In genomic region chr3:50933090-50933443, GRCm38 (mm10) we compare ENCODE assay signal across 23 mouse cellular contexts.
DNase-seq lines count a peak whose midpoint lies in the region; ATAC-seq lines count a peak whose summit lies in the region.
"Had no signal": no experiment of that assay in that cellular context is flagged by ENCODE, and none has a peak within 500 bp of the region (broad histone marks: within the 10 kb centered on the region; RNA-seq: fewer than 3 reads in every experiment).

No protein-coding gene starts in this region.

- H3K4me3 ChIP-seq in forebrain, embryonic 13.5 days, result no peak overlapping the region
- no peak overlapping the region for H3K4me3 ChIP-seq in forebrain, embryonic 10.5 days
- H3K4me3 ChIP-seq in midbrain, embryonic 11.5 days (ENCODE audit: low read depth, low read length), result no peak overlapping the region
- no peak overlapping the region for H3K4me3 ChIP-seq in midbrain, embryonic 10.5 days
- no peak overlapping the region for H3K4me3 ChIP-seq in hindbrain, embryonic 16.5 days (ENCODE audit: low read length)
- H3K4me3 ChIP-seq in neural tube, embryonic 15.5 days (replicated peaks), result no peak overlapping the region
- H3K4me3 ChIP-seq: embryonic facial prominence, embryonic 13.5 days; heart, embryonic 12.5 days; layer of hippocampus, adult 2 months; megakaryocyte, embryonic 14.5 days had no signal

- DNase-seq in forebrain, embryonic 10.5 days (ENCODE audit: extremely low spot score, low spot score), result no peak
- peak; percentile 66 for DNase-seq in midbrain, embryonic 11.5 days (ENCODE audit: low spot score, missing footprints)
- DNase-seq in midbrain, embryonic 10.5 days (ENCODE audit: low spot score), result no peak
- DNase-seq in natural killer cell, adult 2 months (ENCODE audit: low spot score in 2 of 2), result no peak
- DNase-seq: heart, postnatal 14 days; kidney, adult 8-10 months; kidney, postnatal 14 days; layer of hippocampus, postnatal 36 days; lung, adult 2 months; retina, postnatal 1 day; right cerebral cortex, postnatal 4 days; thymus, postnatal 36 days had no signal

- H3K4me1 ChIP-seq in forebrain, embryonic 13.5 days, result 0 out of 2 replicates have a peak, but pooled peaks cover 4% of the 10 kb centered on the region
- no peaks in the 10 kb centered on the region for H3K4me1 ChIP-seq in forebrain, embryonic 10.5 days
- H3K4me1 ChIP-seq in midbrain, embryonic 11.5 days (ENCODE audit: control insufficient read depth, insufficient read depth, low read length), result no peaks in the 10 kb centered on the region
- H3K4me1 ChIP-seq in midbrain, embryonic 10.5 days, result no peaks in the 10 kb centered on the region
- H3K4me1 ChIP-seq in hindbrain, embryonic 16.5 days (ENCODE audit: control insufficient read depth, insufficient read depth, low read depth, low read length), result no peaks in the 10 kb centered on the region; the same call in 1 of the 2 replicates
- H3K4me1 ChIP-seq in neural tube, embryonic 15.5 days, result peaks cover 12% of the 10 kb centered on the region
- H3K4me1 ChIP-seq: heart, embryonic 12.5 days; megakaryocyte, embryonic 14.5 days had no signal

- 70% methylated on average over 3 of the region's 3 CpGs for WGBS in forebrain, embryonic 13.5 days
- 95% methylated on average over 3 of the region's 3 CpGs for WGBS in forebrain, embryonic 10.5 days
- WGBS in midbrain, embryonic 11.5 days, result 86% methylated on average over 3 of the region's 3 CpGs
- 92% methylated on average over 3 of the region's 3 CpGs for WGBS in midbrain, embryonic 10.5 days
- 46% methylated on average over 3 of the region's 3 CpGs for WGBS in hindbrain, embryonic 16.5 days
- WGBS in neural tube, embryonic 15.5 days, result 42% methylated on average over 3 of the region's 3 CpGs

- H3K27me3 ChIP-seq in forebrain, embryonic 13.5 days, result no peaks in the 10 kb centered on the region
- no peaks in the 10 kb centered on the region for H3K27me3 ChIP-seq in forebrain, embryonic 10.5 days (ENCODE audit: poor library complexity, severe bottlenecking)
- H3K27me3 ChIP-seq in midbrain, embryonic 11.5 days (ENCODE audit: control insufficient read depth, insufficient read depth, low read length), result no peaks in the 10 kb centered on the region
- H3K27me3 ChIP-seq in midbrain, embryonic 10.5 days (ENCODE audit: low read depth, poor library complexity, severe bottlenecking), result no peaks in the 10 kb centered on the region
- no peaks in the 10 kb centered on the region for H3K27me3 ChIP-seq in hindbrain, embryonic 16.5 days (replicated peaks; ENCODE audit: control insufficient read depth, insufficient read depth, low read length)
- H3K27me3 ChIP-seq in neural tube, embryonic 15.5 days (replicated peaks), result no peaks in the 10 kb centered on the region
- H3K27me3 ChIP-seq: embryonic facial prominence, embryonic 13.5 days; heart, embryonic 12.5 days; megakaryocyte, embryonic 14.5 days had no signal

- no peak for ATAC-seq in forebrain, embryonic 13.5 days
- no peak for ATAC-seq in midbrain, embryonic 11.5 days (ENCODE audit: low FRiP score)
- ATAC-seq in hindbrain, embryonic 16.5 days, result peak; percentile 43; the same call in 1 of the 2 replicates
- peak; percentile 67; the same call in 1 of the 2 replicates for ATAC-seq in neural tube, embryonic 15.5 days (ENCODE audit: low FRiP score)
- ATAC-seq: activated CD4-positive, CD25-positive, alpha-beta regulatory T cell, adult 4 months; inflammation-experienced regulatory T-cells, adult 6 months had no signal

- no peak overlapping the region for H3K9ac ChIP-seq in forebrain, embryonic 13.5 days
- no peak overlapping the region for H3K9ac ChIP-seq in midbrain, embryonic 11.5 days (ENCODE audit: low read length)
- H3K9ac ChIP-seq in hindbrain, embryonic 16.5 days (ENCODE audit: low read depth, low read length), result no peak overlapping the region
- H3K9ac ChIP-seq in neural tube, embryonic 15.5 days (replicated peaks), result no peak overlapping the region
- H3K9ac ChIP-seq: embryonic facial prominence, embryonic 13.5 days; heart, embryonic 12.5 days had no signal

- H3K9me3 ChIP-seq in forebrain, embryonic 13.5 days (replicated peaks), result no peaks in the 10 kb centered on the region
- no peaks in the 10 kb centered on the region for H3K9me3 ChIP-seq in forebrain, embryonic 10.5 days
- no peaks in the 10 kb centered on the region for H3K9me3 ChIP-seq in midbrain, embryonic 11.5 days (ENCODE audit: control insufficient read depth, low read length)
- no peaks in the 10 kb centered on the region for H3K9me3 ChIP-seq in midbrain, embryonic 10.5 days (replicated peaks)
- no peaks in the 10 kb centered on the region for H3K9me3 ChIP-seq in hindbrain, embryonic 16.5 days (ENCODE audit: control insufficient read depth, low read length)
- H3K9me3 ChIP-seq in neural tube, embryonic 15.5 days (replicated peaks), result no peaks in the 10 kb centered on the region
- H3K9me3 ChIP-seq: embryonic facial prominence, embryonic 13.5 days; G1E; heart, embryonic 12.5 days; megakaryocyte, embryonic 14.5 days had no signal

- no peaks in the 10 kb centered on the region for H3K36me3 ChIP-seq in forebrain, embryonic 13.5 days (ENCODE audit: poor library complexity, severe bottlenecking)
- H3K36me3 ChIP-seq in forebrain, embryonic 10.5 days (replicated peaks), result no peaks in the 10 kb centered on the region
- H3K36me3 ChIP-seq in midbrain, embryonic 11.5 days (ENCODE audit: control insufficient read depth, insufficient read depth, low read length), result no peaks in the 10 kb centered on the region
- H3K36me3 ChIP-seq in midbrain, embryonic 10.5 days, result no peaks in the 10 kb centered on the region
- no peaks in the 10 kb centered on the region for H3K36me3 ChIP-seq in hindbrain, embryonic 16.5 days (ENCODE audit: control insufficient read depth, insufficient read depth, low read length)
- no peaks in the 10 kb centered on the region for H3K36me3 ChIP-seq in neural tube, embryonic 15.5 days
- H3K36me3 ChIP-seq: embryonic facial prominence, embryonic 13.5 days; G1E; heart, embryonic 12.5 days had no signal

- 0 out of 2 replicates have a peak overlapping the region, but pooled peaks have one; percentile 22 for H3K27ac ChIP-seq in forebrain, embryonic 13.5 days
- H3K27ac ChIP-seq in forebrain, embryonic 10.5 days, result no peak overlapping the region
- no peak overlapping the region for H3K27ac ChIP-seq in midbrain, embryonic 11.5 days (ENCODE audit: low read depth, low read length)
- H3K27ac ChIP-seq in midbrain, embryonic 10.5 days (replicated peaks), result no peak overlapping the region
- H3K27ac ChIP-seq in hindbrain, embryonic 16.5 days (ENCODE audit: low read depth, low read length), result no peak overlapping the region
- H3K27ac ChIP-seq in neural tube, embryonic 15.5 days (replicated peaks), result peak overlapping the region; percentile 35; the same call in 1 of the 2 replicates
- H3K27ac ChIP-seq: embryonic facial prominence, embryonic 13.5 days had no signal

- H3K4me2 ChIP-seq in forebrain, embryonic 13.5 days, result no peak overlapping the region
- H3K4me2 ChIP-seq in midbrain, embryonic 11.5 days, result no peak overlapping the region
- H3K4me2 ChIP-seq in hindbrain, embryonic 16.5 days (ENCODE audit: low read length), result no peak overlapping the region
- no peak overlapping the region for H3K4me2 ChIP-seq in neural tube, embryonic 15.5 days
- H3K4me2 ChIP-seq: embryonic facial prominence, embryonic 13.5 days; heart, embryonic 12.5 days; liver, embryonic 11.5 days had no signal

Comparison
In these comparisons a context has a peak if more than half of its experiments do, and no peak if none do; other contexts are left out.
1. H3K27ac ChIP-seq: peak in forebrain, embryonic 13.5 days (single experiment) and neural tube, embryonic 15.5 days (single experiment); none in forebrain, embryonic 10.5 days (single experiment), midbrain, embryonic 11.5 days (single experiment), midbrain, embryonic 10.5 days (single experiment) and hindbrain, embryonic 16.5 days (single experiment).
2. ATAC-seq: peak in hindbrain, embryonic 16.5 days (single experiment) and neural tube, embryonic 15.5 days (single experiment); none in forebrain, embryonic 13.5 days (single experiment) and midbrain, embryonic 11.5 days (single experiment).